Mouse (Mus musculus) cortical plate, adult 2 months (tissue): Measurements from ENCODE around the gene Nrg3.

ENCODE experiments used
- CTCF ChIP-seq: fragments of 200-500 bp; IDR thresholded peaks from 2 replicates; pipeline ENCODE4 v1.5.1; 2011; ENCODE audit warnings: mild to moderate bottlenecking, control low read depth, low read length; ENCODE audit not compliant: insufficient read depth; ENCODE audit errors: extremely low read depth
- POLR2A ChIP-seq: fragments of 200-500 bp; IDR thresholded peaks from 2 replicates; pipeline ENCODE4 v1.6.1; 2011; ENCODE audit warnings: mild to moderate bottlenecking, low read length, control low read depth; ENCODE audit not compliant: insufficient read depth; ENCODE audit errors: extremely low read depth

GRCm38 (mm10) chr14:39314111-39314510, 158.8 kb downstream of the Nrg3 start:
- no peak for TF ChIP-seq CTCF
- no peak for TF ChIP-seq POLR2A
